Mouse (Mus musculus) forebrain, embryonic 11.5 days (tissue): ENCODE measurements around the gene Rara. TPM values are rescaled to one million over a fixed set of nuclear protein-coding genes. Genes with fewer than 3 reads are reported as not detected.
A peak's percentile ranks its signal among the peaks of the same experiment; 100 is the strongest.

ENCODE experiments used
- ATAC-seq: fragments of 200-750 bp; cut with Nextera tagmentation; replicated peaks from 2 replicates; pipeline ENCODE4 v1.8.0; 2017; ENCODE audit warnings: moderate TSS enrichment; ENCODE audit not compliant: low FRiP score
- DNase-seq: peaks from one replicate; pipeline ENCODE4 v3.0.0-alpha.2; 2017; ENCODE audit warnings: low spot score
- H3K27ac ChIP-seq: fragments of 300-500 bp; sonication (generic); 2 replicates; pipeline ENCODE4 v1.5.1; 2014; ENCODE audit warnings: low read depth, low read length
- H3K27me3 ChIP-seq: fragments of 300-500 bp; sonication (generic); 2 replicates; pipeline ENCODE4 v1.6.1; 2014; ENCODE audit warnings: mild to moderate bottlenecking, low read length, mixed read lengths; ENCODE audit not compliant: control insufficient read depth, insufficient read depth
- H3K36me3 ChIP-seq: fragments of 300-500 bp; sonication (generic); 2 replicates; pipeline ENCODE4 v1.6.1; 2014; ENCODE audit warnings: mild to moderate bottlenecking, low read length, moderate library complexity, mixed read lengths; ENCODE audit not compliant: control insufficient read depth, insufficient read depth
- H3K4me1 ChIP-seq: fragments of 300-500 bp; sonication (generic); replicated peaks from 2 replicates; pipeline ENCODE4 v1.6.1; 2014; ENCODE audit warnings: low read length, mixed read lengths; ENCODE audit not compliant: control insufficient read depth, insufficient read depth
- H3K4me2 ChIP-seq: fragments of 300-500 bp; sonication (generic); 2 replicates; pipeline ENCODE4 v1.6.1; 2014; ENCODE audit warnings: low read depth, mild to moderate bottlenecking, low read length, moderate library complexity, mixed read lengths; ENCODE audit not compliant: severe bottlenecking
- H3K4me3 ChIP-seq: fragments of 300-500 bp; sonication (generic); 2 replicates; pipeline ENCODE4 v1.5.1; 2014; ENCODE audit warnings: low read depth, low read length
- H3K9ac ChIP-seq: fragments of 300-500 bp; sonication (generic); 2 replicates; pipeline ENCODE4 v1.6.1; 2014; ENCODE audit warnings: low read length
- H3K9me3 ChIP-seq: fragments of 300-500 bp; sonication (generic); 2 replicates; pipeline ENCODE4 v1.6.1; 2016; ENCODE audit warnings: low read length, mixed read lengths; ENCODE audit not compliant: control insufficient read depth
- WGBS: fragments of 180-500 bp; shearing (Covaris S2); extraction: QIAGEN DNeasy Blood & Tissue Kit; methylation state at CpG from one replicate; pipeline ENCODE4 v1.1.7; 2014; 5-methylcytosine and 5-hydroxymethylcytosine counted together
- polyA plus RNA-seq: library from polyadenylated mRNA; unstranded; fragments of >200 nt; fragmentation: Nextera tagmentation; extraction: Ambion mirVana; gene quantifications from 2 replicates; pipeline ENCODE4 v1.2.1, GENCODE M21; 2014

The Rara gene
- polyA plus RNA-seq, result 23.3 and 25.2 TPM in 2 replicates

DNA sequence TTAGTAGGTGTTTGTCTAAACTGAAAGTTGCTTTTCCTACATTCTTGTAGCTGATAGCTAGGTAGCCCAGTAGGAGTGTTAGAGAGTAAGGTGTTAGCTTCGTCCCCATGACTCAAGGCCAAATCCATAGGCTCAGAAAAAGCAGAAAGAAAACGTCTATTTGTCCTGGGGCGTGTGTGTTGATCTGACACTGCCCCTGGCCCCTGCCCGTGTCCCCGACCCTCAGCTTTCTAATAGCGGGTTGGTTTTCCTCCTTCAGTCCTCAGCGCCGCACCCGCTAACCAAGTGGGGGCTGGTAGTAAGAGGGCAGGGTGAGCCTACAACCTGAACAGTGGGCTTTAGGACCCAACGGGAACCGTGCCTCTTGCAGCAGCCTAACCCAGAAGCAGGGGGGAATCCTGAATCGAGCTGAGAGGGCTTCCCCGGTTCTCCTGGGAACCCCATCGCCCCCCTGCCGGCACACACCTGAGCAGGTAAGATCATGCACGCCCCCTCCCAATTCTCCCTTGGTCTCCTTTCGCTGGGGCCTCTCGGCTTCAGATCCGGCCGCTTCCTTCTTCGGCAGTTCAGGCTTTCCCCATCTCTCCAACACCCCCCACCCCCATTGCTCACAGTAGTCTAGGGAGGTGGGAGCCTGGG is at the start of gene Rara:
Rara (plus strand) TSS at position 381 of the 639 bp plus-strand sequence.
- Histone ChIP-seq H3K4me2 (peak within 1 kb of the TSS; percentile 58), H3K9me3 (no peaks in the 10 kb centered on the region), H3K9ac (peak within 1 kb of the TSS; percentile 60), H3K27ac (no peak within 1 kb of the TSS), H3K27me3 (no peaks in the 10 kb centered on the region), H3K4me3 (peak within 1 kb of the TSS; percentile 42), H3K4me1 (peaks cover 54% of the 10 kb centered on the region), H3K36me3 (no peaks in the 10 kb centered on the region)
- ATAC-seq, result no peak
- WGBS, result 8% methylated on average over 20 of the region's 21 CpGs
- DNase-seq, result no peak

DNA sequence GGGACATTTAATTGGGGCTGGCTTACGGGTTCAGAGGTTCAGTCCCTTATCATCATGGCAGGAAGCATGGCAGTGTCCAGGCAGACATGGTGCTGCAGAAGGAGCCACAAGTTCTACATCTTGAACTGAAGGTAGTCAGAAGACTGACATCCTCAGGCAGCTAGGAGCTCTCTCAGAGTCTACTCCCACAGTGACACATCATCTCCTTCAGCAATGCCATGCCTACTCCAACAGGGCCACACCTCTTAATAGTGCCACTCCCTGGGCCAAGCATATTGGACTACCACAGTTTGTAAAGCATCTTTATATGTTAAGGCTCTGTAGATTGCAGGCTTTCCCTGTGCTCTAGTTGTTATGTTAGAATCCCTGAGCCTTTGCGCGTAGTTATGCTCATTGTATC is 39.9 kb upstream of the Rara start:
- 94% methylated on average over 3 of the region's 3 CpGs for WGBS
- Histone ChIP-seq H3K4me2 (no peak overlapping the region), H3K4me1 (0 out of 2 replicates have a peak, but pooled peaks cover 3% of the 10 kb centered on the region), H3K4me3 (no peak overlapping the region), H3K27ac (no peak overlapping the region), H3K9ac (no peak overlapping the region), H3K9me3 (no peaks in the 10 kb centered on the region), H3K36me3 (peaks cover 9% of the 10 kb centered on the region; the same call in 1 of the 2 replicates), H3K27me3 (no peaks in the 10 kb centered on the region)
- no peak for ATAC-seq
- no peak for DNase-seq

DNA sequence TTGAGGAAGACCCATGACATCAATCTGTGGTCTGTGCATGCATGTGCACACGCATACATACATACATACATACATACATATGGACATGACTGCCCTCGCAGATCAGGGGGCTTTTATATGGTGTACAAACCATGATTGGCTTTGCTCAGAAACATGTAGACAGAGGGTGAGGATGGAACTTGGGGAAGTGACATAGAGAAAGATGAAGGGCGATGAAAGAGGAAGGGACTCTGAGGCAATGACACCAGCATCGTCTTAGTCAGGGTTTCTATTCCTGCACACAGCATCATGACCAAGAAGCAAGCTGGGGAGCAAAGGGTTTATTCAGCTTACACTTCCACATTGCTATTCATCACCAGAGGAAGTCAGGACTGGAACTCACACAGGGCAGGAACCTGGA is 38.5 kb upstream of the Rara start:
- H3K9ac ChIP-seq, result no peak overlapping the region
- 96% methylated on average over 4 of the region's 4 CpGs for WGBS
- H3K27me3 ChIP-seq, result no peaks in the 10 kb centered on the region
- H3K4me2 ChIP-seq, result no peak overlapping the region
- DNase-seq (no peak), ATAC-seq (no peak)
- 0 out of 2 replicates have a peak, but pooled peaks cover 3% of the 10 kb centered on the region for H3K4me1 ChIP-seq
- no peaks in the 10 kb centered on the region for H3K9me3 ChIP-seq
- H3K27ac ChIP-seq, result no peak overlapping the region
- peaks cover 19% of the 10 kb centered on the region for H3K36me3 ChIP-seq
- H3K4me3 ChIP-seq, result no peak overlapping the region

DNA sequence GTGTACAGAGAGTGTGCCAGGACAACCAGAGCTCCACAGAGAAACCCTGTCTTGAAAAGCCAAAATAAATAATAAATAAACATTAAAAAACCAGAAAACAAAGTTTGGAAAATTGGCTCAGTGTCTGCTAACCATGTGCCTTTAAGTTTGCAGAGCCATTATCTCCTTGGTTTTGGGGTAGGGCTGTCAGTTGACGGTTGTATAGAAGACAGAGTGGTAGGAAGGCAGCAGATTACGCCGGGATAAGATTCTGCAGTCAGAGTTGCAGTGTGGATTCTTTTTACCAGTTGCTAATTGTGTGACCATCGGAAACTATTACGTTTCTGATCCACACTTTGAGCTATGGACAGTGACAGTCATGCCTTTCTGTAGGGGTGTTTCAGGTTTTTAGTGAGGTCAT is 37.6 kb upstream of the Rara start:
- DNase-seq (no peak), ATAC-seq (no peak)
- H3K4me3 ChIP-seq, result no peak overlapping the region
- H3K36me3 ChIP-seq, result peaks cover 19% of the 10 kb centered on the region
- H3K27me3 ChIP-seq, result no peaks in the 10 kb centered on the region
- H3K4me2 ChIP-seq, result no peak overlapping the region
- H3K9ac ChIP-seq, result no peak overlapping the region
- no peak overlapping the region for H3K27ac ChIP-seq
- WGBS, result 93% methylated on average over 5 of the region's 5 CpGs
- H3K4me1 ChIP-seq, result 0 out of 2 replicates have a peak, but pooled peaks cover 3% of the 10 kb centered on the region
- H3K9me3 ChIP-seq, result no peaks in the 10 kb centered on the region

DNA sequence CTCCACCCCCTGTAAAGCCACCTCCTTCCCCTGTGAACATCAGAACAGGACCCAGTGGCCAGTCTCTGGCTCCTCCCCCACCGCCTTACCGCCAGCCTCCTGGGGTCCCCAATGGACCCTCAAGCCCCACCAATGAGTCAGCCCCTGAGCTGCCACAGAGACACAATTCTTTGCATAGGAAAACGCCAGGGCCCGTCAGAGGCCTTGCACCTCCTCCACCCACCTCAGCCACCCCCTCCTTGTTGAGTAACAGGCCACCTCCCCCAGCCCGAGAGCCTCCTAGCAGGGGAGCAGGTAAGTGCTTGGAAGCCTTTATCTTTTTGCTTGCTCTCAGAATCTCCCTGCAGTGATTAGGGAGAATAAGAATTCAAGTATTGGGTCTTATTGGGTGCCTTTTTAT is 35.2 kb upstream of the Rara start:
- Histone ChIP-seq H3K9me3 (no peaks in the 10 kb centered on the region), H3K4me2 (no peak overlapping the region), H3K4me3 (no peak overlapping the region), H3K27ac (no peak overlapping the region), H3K4me1 (0 out of 2 replicates have a peak, but pooled peaks cover 3% of the 10 kb centered on the region), H3K36me3 (peaks cover 19% of the 10 kb centered on the region), H3K9ac (no peak overlapping the region), H3K27me3 (no peaks in the 10 kb centered on the region)
- ATAC-seq (no peak), DNase-seq (no peak)
- WGBS, result 39% methylated on average over 5 of the region's 5 CpGs

DNA sequence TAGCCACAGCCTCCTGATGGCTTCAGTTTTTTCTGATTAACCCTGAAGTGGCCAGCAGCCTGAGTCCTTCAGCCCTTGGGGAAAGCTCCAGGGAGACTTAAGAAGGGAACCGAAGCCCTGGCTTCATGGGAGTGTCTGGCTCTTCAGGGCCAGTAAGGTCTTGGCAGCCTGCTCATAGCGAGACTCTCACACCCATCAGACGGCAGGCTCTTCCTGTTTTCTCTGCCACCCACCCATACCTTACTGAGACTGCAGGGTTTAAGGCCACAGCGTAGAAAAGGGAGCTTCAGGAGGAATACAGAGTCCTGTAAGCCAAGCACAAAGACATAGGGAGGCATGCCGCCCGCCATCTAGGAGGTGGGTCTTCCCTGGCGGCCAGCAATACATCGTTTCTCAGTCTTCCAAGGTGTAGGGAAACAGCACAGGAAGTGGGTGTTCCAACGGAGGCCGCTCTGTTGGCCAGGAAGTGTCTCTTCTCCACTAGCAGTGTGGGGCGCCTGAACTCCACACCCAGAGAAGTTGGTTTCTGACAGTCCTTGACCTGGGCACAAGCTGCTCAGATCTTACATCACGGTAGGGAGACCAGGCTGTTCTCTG is 27.0 kb upstream of the Rara start:
- Histone ChIP-seq H3K27me3 (no peaks in the 10 kb centered on the region), H3K36me3 (peaks cover 10% of the 10 kb centered on the region), H3K9me3 (no peaks in the 10 kb centered on the region), H3K9ac (no peak overlapping the region), H3K4me3 (no peak overlapping the region), H3K4me1 (peaks cover 16% of the 10 kb centered on the region), H3K4me2 (no peak overlapping the region), H3K27ac (no peak overlapping the region)
- 89% methylated on average over 12 of the region's 12 CpGs for WGBS
- DNase-seq (no peak), ATAC-seq (no peak)

DNA sequence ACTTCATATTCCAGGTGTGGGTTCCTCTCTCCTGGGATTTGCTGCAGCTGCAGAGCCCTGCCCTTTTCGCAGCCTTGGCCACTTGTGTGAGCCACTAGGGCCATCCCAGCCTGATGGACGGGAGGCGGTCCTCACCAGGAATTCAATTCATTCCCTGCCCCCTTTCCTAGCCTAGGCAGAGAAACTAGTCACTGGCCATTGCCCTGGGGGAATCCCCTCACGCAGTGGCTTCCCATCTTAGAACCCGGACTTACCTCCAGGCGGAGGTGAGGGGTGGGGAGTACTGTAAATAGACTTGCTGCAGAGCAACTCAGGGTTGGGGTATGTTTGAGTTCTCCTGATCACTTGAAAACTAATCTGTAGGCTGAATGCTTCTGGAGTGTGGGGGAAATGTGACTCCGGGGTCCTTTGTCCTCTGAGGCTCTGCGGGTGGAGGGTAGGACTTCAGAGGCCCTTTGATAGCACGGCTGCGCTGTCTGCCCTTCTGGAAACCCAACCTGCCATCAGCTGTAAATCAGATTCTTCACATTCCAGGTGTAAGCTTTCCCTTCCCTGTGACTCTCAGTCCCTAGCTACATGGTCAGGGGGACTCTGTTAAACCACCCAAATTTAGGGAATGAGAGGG is 24.9 kb upstream of the Rara start:
- no peaks in the 10 kb centered on the region for H3K9me3 ChIP-seq
- no peak overlapping the region for H3K4me3 ChIP-seq
- H3K27ac ChIP-seq, result peak overlapping the region; percentile 1
- WGBS, result 3% methylated on average over 10 of the region's 10 CpGs
- peaks cover 16% of the 10 kb centered on the region for H3K4me1 ChIP-seq
- H3K36me3 ChIP-seq, result peaks cover 8% of the 10 kb centered on the region
- peak overlapping the region; percentile 12 for H3K9ac ChIP-seq
- H3K27me3 ChIP-seq, result no peaks in the 10 kb centered on the region
- DNase-seq (peak; percentile 71), ATAC-seq (no peak)
- H3K4me2 ChIP-seq, result no peak overlapping the region

DNA sequence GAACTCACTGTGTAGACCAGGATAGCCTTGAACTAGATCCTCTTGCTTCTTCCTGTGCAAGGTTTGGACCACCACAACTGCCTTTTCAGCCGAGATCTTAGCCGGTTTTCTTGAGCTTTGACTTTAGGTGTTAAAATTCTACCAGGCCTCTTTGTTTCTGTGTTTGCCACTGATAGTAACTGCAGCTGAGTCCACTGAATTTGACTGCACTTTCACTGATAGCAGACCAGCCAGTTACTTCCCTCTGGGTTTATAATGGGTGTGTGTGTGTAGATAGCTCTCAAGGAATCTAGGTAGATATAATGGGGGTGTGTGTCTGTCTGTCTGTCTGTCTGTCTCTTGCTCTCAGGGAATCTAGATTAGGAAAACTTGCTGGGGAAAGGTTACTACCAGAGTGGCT is 23.0 kb upstream of the Rara start:
- H3K4me2 ChIP-seq, result no peak overlapping the region
- no peak overlapping the region for H3K9ac ChIP-seq
- H3K36me3 ChIP-seq, result peaks cover 3% of the 10 kb centered on the region; the same call in 1 of the 2 replicates
- H3K27me3 ChIP-seq, result no peaks in the 10 kb centered on the region
- ATAC-seq (no peak), DNase-seq (no peak)
- H3K27ac ChIP-seq, result no peak overlapping the region
- 84% methylated on average over 2 of the region's 2 CpGs for WGBS
- H3K4me1 ChIP-seq, result peaks cover 16% of the 10 kb centered on the region
- no peak overlapping the region for H3K4me3 ChIP-seq
- no peaks in the 10 kb centered on the region for H3K9me3 ChIP-seq
